Mouse (Mus musculus) MEL (cell line): Measurements from ENCODE around the gene Cdc34. TPM values are rescaled to one million over a fixed set of nuclear protein-coding genes. Genes with fewer than 3 reads are reported as not detected.

Experiments used
- DNase-seq: peaks from one replicate; pipeline ENCODE4 v3.0.0; 2011; ENCODE audit warnings: low read depth, low spot score
- H3K27ac ChIP-seq: 2 replicates; pipeline ENCODE4 v1.5.1; 2012; ENCODE audit warnings: low read depth, mild to moderate bottlenecking, control low read depth, low read length, moderate library complexity; ENCODE audit not compliant: control insufficient read depth
- H3K27me3 ChIP-seq, 2 experiments: fragments of 150-350 bp in 1 of 2; sonication (generic) in 1 of 2; 2 replicates each; pipeline ENCODE4 v1.6.1; 2012; ENCODE audit warnings: low read length in 2 of 2, mild to moderate bottlenecking in 2 of 2, improper control_type of control experiment in 1 of 2, moderate library complexity in 1 of 2; ENCODE audit not compliant: insufficient read depth in 2 of 2, control insufficient read depth in 1 of 2
- H3K36me3 ChIP-seq, 2 experiments: 2 replicates each; pipeline ENCODE4 v1.6.1; 2012 to 2014; ENCODE audit warnings: low read length in 2 of 2, improper control_type of control experiment in 1 of 2, inconsistent platforms in 1 of 2, mild to moderate bottlenecking in 1 of 2; ENCODE audit not compliant: insufficient read depth in 2 of 2, control insufficient read depth in 1 of 2
- H3K4me1 ChIP-seq, 2 experiments: fragments of 150-350 bp in 1 of 2; sonication (generic) in 1 of 2; 2 replicates each; pipeline ENCODE4 v1.6.1; 2012; ENCODE audit warnings: low read length in 2 of 2, improper control_type of control experiment in 1 of 2, mild to moderate bottlenecking in 1 of 2; ENCODE audit not compliant: insufficient read depth in 2 of 2, control insufficient read depth in 1 of 2
- H3K4me3 ChIP-seq, 2 experiments: fragments of 150-350 bp in 1 of 2; sonication (generic) in 1 of 2; 2 replicates each; pipeline ENCODE4 v1.5.1; 2012; ENCODE audit warnings: low read depth in 2 of 2, low read length in 2 of 2, mild to moderate bottlenecking in 2 of 2, moderate library complexity in 2 of 2, control low read depth in 1 of 2, improper control_type of control experiment in 1 of 2; ENCODE audit not compliant: control insufficient read depth in 1 of 2, insufficient read depth in 1 of 2
- H3K79me2 ChIP-seq: 2 replicates; pipeline ENCODE4 v1.6.1; 2012; ENCODE audit warnings: mild to moderate bottlenecking, low read length, moderate library complexity; ENCODE audit not compliant: control insufficient read depth, poor library complexity, insufficient read depth
- H3K9ac ChIP-seq: 2 replicates; pipeline ENCODE4 v1.6.1; 2012; ENCODE audit warnings: low read depth, mild to moderate bottlenecking, control low read depth, low read length, moderate library complexity; ENCODE audit not compliant: control insufficient read depth, poor library complexity, severe bottlenecking
- H3K9me3 ChIP-seq: fragments of 150-350 bp; sonication (generic); replicated peaks from 2 replicates; pipeline ENCODE4 v1.6.1; 2012; ENCODE audit warnings: mild to moderate bottlenecking, low read length, improper control_type of control experiment, moderate library complexity; ENCODE audit not compliant: insufficient read depth
- CTCF ChIP-seq, 3 experiments: IDR thresholded peaks in 2 of 3; conservative IDR thresholded peaks in 1 of 3; 2 replicates each; pipeline ENCODE4 v1.5.1; 2011 to 2012; ENCODE audit warnings: low read length in 3 of 3, low read depth in 2 of 3, mild to moderate bottlenecking in 2 of 3, improper control_type of control experiment in 1 of 3, inconsistent platforms in 1 of 3, mixed read lengths in 1 of 3, moderate library complexity in 1 of 3; ENCODE audit not compliant: control insufficient read depth in 1 of 3, insufficient read depth in 1 of 3, poor library complexity in 1 of 3, severe bottlenecking in 1 of 3
- ELF1 ChIP-seq: IDR thresholded peaks from 2 replicates; pipeline ENCODE4 v1.6.1; 2014; ENCODE audit warnings: low read depth, mild to moderate bottlenecking, inconsistent platforms, low read length, improper control_type of control experiment, moderate library complexity
- EP300 ChIP-seq, 2 experiments: IDR thresholded peaks; 2 replicates each; pipeline ENCODE4 v1.6.1; 2011; ENCODE audit warnings: improper control_type of control experiment in 2 of 2, low read length in 2 of 2, low read depth in 1 of 2, mild to moderate bottlenecking in 1 of 2
- HCFC1 ChIP-seq: IDR thresholded peaks from 2 replicates; pipeline ENCODE4 v1.6.1; 2012; ENCODE audit warnings: low read depth, mild to moderate bottlenecking, inconsistent platforms, low read length, improper control_type of control experiment, moderate library complexity
- KAT2A ChIP-seq: conservative IDR thresholded peaks from 2 replicates; pipeline ENCODE4 v1.6.1; 2012; ENCODE audit warnings: low read depth, low read length, improper control_type of control experiment, inconsistent platforms
- MXI1 ChIP-seq: IDR thresholded peaks from 2 replicates; pipeline ENCODE4 v1.6.1; 2011; ENCODE audit warnings: mild to moderate bottlenecking, low read depth, low read length, improper control_type of control experiment
- MYB ChIP-seq: IDR thresholded peaks from 2 replicates; pipeline ENCODE4 v1.6.1; 2011; ENCODE audit warnings: mild to moderate bottlenecking, low read depth, low read length, improper control_type of control experiment
- MYC ChIP-seq: IDR thresholded peaks from 2 replicates; pipeline ENCODE4 v1.6.1; 2011; ENCODE audit warnings: low read depth, mild to moderate bottlenecking, low read length, improper control_type of control experiment, moderate library complexity
- NELFE ChIP-seq: IDR thresholded peaks from 2 replicates; pipeline ENCODE4 v1.6.1; 2011; ENCODE audit warnings: low read depth, low read length, improper control_type of control experiment
- POLR2AphosphoS2 ChIP-seq: IDR thresholded peaks from 2 replicates; pipeline ENCODE4 v1.6.1; 2011; ENCODE audit warnings: low read length, improper control_type of control experiment
- RAD21 ChIP-seq: IDR thresholded peaks from 2 replicates; pipeline ENCODE4 v1.6.1; 2011; ENCODE audit warnings: mild to moderate bottlenecking, low read depth, low read length, improper control_type of control experiment
- RCOR1 ChIP-seq: IDR thresholded peaks from 2 replicates; pipeline ENCODE4 v1.6.1; 2012; ENCODE audit warnings: low read depth, mild to moderate bottlenecking, inconsistent platforms, low read length, improper control_type of control experiment
- SMC3 ChIP-seq: IDR thresholded peaks from 2 replicates; pipeline ENCODE4 v1.6.1; 2011; ENCODE audit warnings: low read depth, low read length, improper control_type of control experiment
- TAL1 ChIP-seq: IDR thresholded peaks from 2 replicates; pipeline ENCODE4 v1.6.1; 2012; ENCODE audit warnings: mild to moderate bottlenecking, inconsistent platforms, low read length, moderate library complexity, mixed read lengths
- TCF12 ChIP-seq: IDR thresholded peaks from 2 replicates; pipeline ENCODE4 v1.6.1; 2014; ENCODE audit warnings: low read depth, mild to moderate bottlenecking, inconsistent platforms, low read length, improper control_type of control experiment, moderate library complexity
- USF2 ChIP-seq, 2 experiments: IDR thresholded peaks; 2 replicates each; pipeline ENCODE4 v1.6.1; 2011 to 2012; ENCODE audit warnings: improper control_type of control experiment in 2 of 2, low read length in 2 of 2, borderline replicate concordance in 1 of 2, inconsistent platforms in 1 of 2, low read depth in 1 of 2, mild to moderate bottlenecking in 1 of 2; ENCODE audit not compliant: insufficient read depth in 1 of 2
- ZC3H11A ChIP-seq: IDR thresholded peaks from 2 replicates; pipeline ENCODE4 v1.6.1; 2012; ENCODE audit warnings: low read depth, mild to moderate bottlenecking, inconsistent platforms, low read length, improper control_type of control experiment
- ZMIZ1 ChIP-seq: IDR thresholded peaks from 2 replicates; pipeline ENCODE4 v1.6.1; 2012; ENCODE audit warnings: low read depth, mild to moderate bottlenecking, inconsistent platforms, low read length, improper control_type of control experiment, moderate library complexity
- ZNF384 ChIP-seq: IDR thresholded peaks from 2 replicates; pipeline ENCODE4 v1.6.1; 2012; ENCODE audit warnings: low read depth, mild to moderate bottlenecking, inconsistent platforms, low read length, improper control_type of control experiment
- polyA plus RNA-seq, 2 experiments: library from polyadenylated mRNA; stranded (reverse) in 1 of 2; unstranded in 1 of 2; fragments of >175 nt in 1 of 2; fragments of >200 nt in 1 of 2; gene quantifications; 2 replicates each; pipeline versions ENCODE4 v1.2.1 to v1.2.4; 2012; ENCODE audit warnings: low replicate concordance in 2 of 2, low read depth in 1 of 2; ENCODE audit not compliant: insufficient read length in 2 of 2, insufficient read depth in 1 of 2, missing spikeins in 1 of 2
- total RNA-seq: library from RNA; depleted of rRNA; stranded (reverse); fragments of 300-350 nt; gene quantifications from 2 replicates; pipeline ENCODE4 v1.2.3, GENCODE M21; 2012

Cdc34 gene
- total and polyA plus RNA-seq, 3 experiments = 318 to 422 (median 417) TPM

- no peak overlapping the region for H3K27ac ChIP-seq
- H3K36me3 ChIP-seq = no peaks in the 10 kb centered on the region
- no peaks in the 10 kb centered on the region for H3K9me3 ChIP-seq
- no peaks in the 10 kb centered on the region for H3K4me1 ChIP-seq
- peaks cover 0 to 1% of the 10 kb centered on the region in 2 experiments; a peak in 1 of 4 replicates for H3K27me3 ChIP-seq
- H3K4me3 ChIP-seq = no peak overlapping the region
- H3K9ac ChIP-seq = no peak overlapping the region
- TF ChIP-seq ZC3H11A = peak; percentile 47; the same call in 1 of the 2 replicates
- peak; percentile 63 for TF ChIP-seq RAD21
- no peak for TF ChIP-seq EP300 (IDR thresholded peaks at IDR 0.05; ENCODE audit: low read depth in 1 of 2, low read length in 2 of 2)
- peak; percentile 90 to 96 (median 96) for TF ChIP-seq CTCF (IDR thresholded peaks at IDR 0.05 in 2 of 3, conservative IDR thresholded peaks at IDR 0.05 in 1 of 3; ENCODE audit: control insufficient read depth in 1 of 3, insufficient read depth in 1 of 3, low read depth in 2 of 3, low read length in 3 of 3, poor library complexity in 1 of 3, severe bottlenecking in 1 of 3)
- 0 out of 2 replicates have a peak, but pooled peaks have one; percentile 36 for TF ChIP-seq MYC
- TF ChIP-seq SMC3 = peak; percentile 96
- H3K79me2 ChIP-seq = no peaks in the 10 kb centered on the region
- peak; percentile 74 for DNase-seq
Observed at GRCm38 (mm10) chr10:79649070-79649751, 32.8 kb upstream of the Cdc34 start.

DNA sequence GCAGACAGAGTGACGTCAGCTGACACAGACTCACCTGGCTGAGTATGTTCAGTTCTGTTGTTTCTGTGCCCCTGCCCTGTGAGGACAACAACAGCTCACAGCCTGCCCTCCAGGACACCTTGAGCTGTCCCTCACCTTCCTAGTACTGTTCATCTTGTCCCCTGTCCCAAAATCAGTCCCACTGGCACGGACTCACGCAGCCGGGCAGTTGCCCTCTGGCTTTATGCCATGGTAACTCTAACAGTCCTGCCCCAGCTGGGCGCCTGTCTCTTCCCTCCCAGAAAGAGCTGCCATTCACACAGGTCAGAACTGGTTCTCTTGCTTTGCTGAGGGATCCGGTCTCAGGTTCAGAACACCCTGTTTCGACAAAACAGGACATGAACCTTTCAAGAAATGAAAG lies 29.2 kb upstream of the Cdc34 start:
- no peak for TF ChIP-seq MYB
- no peak for TF ChIP-seq MXI1
- no peak for TF ChIP-seq NELFE
- TF ChIP-seq KAT2A = no peak
- TF ChIP-seq TAL1 = no peak
- no peak for TF ChIP-seq RCOR1
- TF ChIP-seq CTCF (IDR thresholded peaks at IDR 0.05 in 2 of 3, conservative IDR thresholded peaks at IDR 0.05 in 1 of 3; ENCODE audit: control insufficient read depth in 1 of 3, insufficient read depth in 1 of 3, low read depth in 2 of 3, low read length in 3 of 3, poor library complexity in 1 of 3, severe bottlenecking in 1 of 3) = no peak
- TF ChIP-seq ELF1 = no peak
- no peak overlapping the region for H3K4me3 ChIP-seq
- no peaks in the 10 kb centered on the region for H3K36me3 ChIP-seq
- H3K79me2 ChIP-seq = no peaks in the 10 kb centered on the region
- no peak overlapping the region for H3K9ac ChIP-seq
- H3K27me3 ChIP-seq = peaks cover 0 to 1% of the 10 kb centered on the region in 2 experiments; a peak in 1 of 4 replicates
- H3K27ac ChIP-seq = no peak overlapping the region
- H3K4me1 ChIP-seq = no peaks in the 10 kb centered on the region
- DNase-seq = no peak
- H3K9me3 ChIP-seq = no peaks in the 10 kb centered on the region

DNA sequence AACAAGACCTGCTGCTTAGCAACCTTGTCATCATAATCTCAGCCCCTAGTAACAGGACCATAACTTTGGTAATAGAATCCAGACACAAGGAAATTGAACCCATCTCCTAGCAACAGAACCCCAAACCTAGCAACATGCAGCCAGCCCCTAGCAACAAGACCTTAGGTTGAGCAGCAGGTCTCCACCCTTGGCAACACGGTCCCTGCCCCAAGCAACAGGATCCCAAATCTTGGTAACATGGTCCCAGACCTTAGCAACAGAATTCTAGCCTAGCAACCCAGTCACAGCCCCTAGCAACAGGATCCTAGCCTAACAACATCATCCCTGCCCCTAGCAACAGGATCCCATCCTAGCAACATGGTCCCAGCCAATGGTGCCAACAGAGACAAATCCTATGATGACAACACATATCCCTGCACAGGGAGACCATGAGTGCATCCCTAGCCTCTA lies 27.0 kb upstream of the Cdc34 start:
- Histone ChIP-seq H3K27ac (no peak overlapping the region), H3K4me3 (no peak overlapping the region), H3K79me2 (no peaks in the 10 kb centered on the region), H3K9ac (no peak overlapping the region), H3K27me3 (peaks cover 0 to 1% of the 10 kb centered on the region in 2 experiments; a peak in 1 of 4 replicates), H3K36me3 (no peaks in the 10 kb centered on the region), H3K9me3 (no peaks in the 10 kb centered on the region), H3K4me1 (no peaks in the 10 kb centered on the region)
- no peak for TF ChIP-seq USF2 (IDR thresholded peaks at IDR 0.05; ENCODE audit: borderline replicate concordance in 1 of 2, insufficient read depth in 1 of 2, low read depth in 1 of 2, low read length in 2 of 2)
- TF ChIP-seq EP300 (IDR thresholded peaks at IDR 0.05; ENCODE audit: low read depth in 1 of 2, low read length in 2 of 2) = no peak
- no peak for TF ChIP-seq MYB
- TF ChIP-seq HCFC1 = no peak
- no peak for TF ChIP-seq ZMIZ1
- TF ChIP-seq POLR2AphosphoS2 = no peak
- TF ChIP-seq TCF12 = no peak
- TF ChIP-seq ZNF384 = no peak
- TF ChIP-seq KAT2A = no peak
- no peak for DNase-seq
